Mouse (Mus musculus): ENCODE results near the gene Rfc4.

Gene Rfc4

DNA sequence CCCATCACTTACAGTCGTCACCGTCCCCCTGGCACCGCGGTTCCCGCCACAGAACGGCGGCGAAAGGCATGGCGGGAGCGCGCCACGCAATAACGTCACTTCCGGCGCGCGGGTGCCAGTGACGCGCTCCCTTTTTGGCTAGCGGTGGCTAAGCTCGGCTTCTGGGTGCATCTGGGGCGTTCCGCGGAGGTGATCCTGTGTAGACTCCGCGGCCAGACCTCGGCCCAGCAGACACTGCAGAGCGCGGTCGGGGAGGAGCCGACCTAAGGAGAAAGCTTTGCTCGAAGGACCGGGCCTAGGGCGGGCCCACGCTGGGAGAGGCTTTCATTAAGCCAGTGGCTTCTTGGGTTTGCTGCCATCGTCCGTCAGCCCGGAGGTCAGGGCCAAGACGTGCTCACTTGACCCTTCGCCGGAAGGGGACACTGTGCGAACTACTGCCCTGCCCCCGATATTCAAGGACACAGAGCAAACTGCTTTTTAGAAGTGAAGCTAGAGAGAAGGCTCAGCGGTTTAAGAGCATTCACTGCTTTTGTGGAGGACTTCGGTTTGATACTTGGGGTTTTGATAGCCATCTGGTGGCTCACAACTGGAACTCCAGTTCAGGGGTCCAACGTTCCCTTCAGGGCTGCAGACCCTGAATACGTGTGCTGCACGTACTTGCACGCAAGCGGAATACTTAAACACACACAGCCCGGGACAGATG is at the start of gene Rfc4:
Gene Rfc4 (minus strand): TSS at position 65 of the 703 bp plus-strand sequence.
- peak; percentile 95 for DNase-seq (ENCODE audit: low read depth, low spot score)

DNA sequence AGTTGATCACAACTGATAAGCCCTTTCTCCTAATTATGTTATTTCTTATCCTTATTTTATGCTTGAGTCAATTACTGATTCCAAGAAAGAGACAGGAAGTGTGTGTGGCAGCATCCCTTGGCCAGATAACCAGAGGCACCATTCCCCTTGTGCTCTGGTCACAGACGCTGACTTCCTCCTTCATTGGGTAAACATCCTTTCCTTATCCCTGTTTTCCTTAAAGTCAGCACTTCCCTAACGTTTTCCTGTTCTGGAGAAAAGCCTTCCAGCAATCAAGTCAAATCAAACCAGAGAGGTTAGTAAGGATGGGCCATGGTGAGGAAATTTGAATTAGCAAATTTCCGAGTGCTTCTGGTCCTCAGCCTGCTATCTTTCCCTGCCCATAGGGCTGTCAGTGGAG is 48.4 kb upstream of the Rfc4 start:
- DNase-seq (ENCODE audit: low read depth, low spot score) = no peak

DNA sequence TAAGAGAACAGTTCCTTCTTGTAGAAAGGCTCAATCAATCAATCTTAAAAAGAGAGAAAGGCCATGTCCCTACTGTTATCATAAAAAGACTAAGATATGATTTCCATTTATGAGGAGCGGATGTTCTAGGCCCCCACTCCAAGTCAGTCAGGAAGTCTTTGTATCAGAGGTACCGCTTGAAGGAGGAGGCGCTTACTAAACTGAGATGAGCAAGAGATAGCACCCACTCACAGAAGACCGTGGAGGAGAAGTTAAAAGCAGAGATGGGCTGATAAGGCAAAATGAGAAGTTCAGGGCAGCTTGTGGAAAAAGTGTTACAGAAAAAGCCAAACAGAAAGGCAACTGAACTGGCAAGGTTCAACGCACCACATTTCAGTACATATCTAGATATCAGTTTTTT is 47.3 kb upstream of the Rfc4 start:
- DNase-seq (ENCODE audit: low read depth, low spot score) = no peak

DNA sequence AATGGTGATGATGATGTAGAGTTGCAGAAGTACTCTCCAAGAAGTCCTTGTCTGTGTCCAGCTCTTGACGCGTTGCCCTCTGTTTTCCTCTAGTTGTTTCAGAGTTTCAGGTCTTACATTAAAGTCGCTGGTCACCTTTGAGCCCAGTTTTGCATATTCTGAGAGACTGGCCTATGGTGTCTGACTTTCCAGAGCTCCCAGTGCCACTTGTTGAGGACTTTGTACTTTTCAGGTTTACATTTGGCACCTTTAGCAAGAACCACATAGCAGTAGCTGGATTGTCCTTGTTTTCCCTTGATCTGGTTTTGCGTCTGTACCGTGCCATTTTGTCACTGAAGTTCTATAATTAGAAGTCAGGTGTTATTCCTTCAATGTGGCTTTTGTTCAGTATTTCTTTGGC is 46.4 kb upstream of the Rfc4 start:
- no peak for DNase-seq (ENCODE audit: low read depth, low spot score)

DNA sequence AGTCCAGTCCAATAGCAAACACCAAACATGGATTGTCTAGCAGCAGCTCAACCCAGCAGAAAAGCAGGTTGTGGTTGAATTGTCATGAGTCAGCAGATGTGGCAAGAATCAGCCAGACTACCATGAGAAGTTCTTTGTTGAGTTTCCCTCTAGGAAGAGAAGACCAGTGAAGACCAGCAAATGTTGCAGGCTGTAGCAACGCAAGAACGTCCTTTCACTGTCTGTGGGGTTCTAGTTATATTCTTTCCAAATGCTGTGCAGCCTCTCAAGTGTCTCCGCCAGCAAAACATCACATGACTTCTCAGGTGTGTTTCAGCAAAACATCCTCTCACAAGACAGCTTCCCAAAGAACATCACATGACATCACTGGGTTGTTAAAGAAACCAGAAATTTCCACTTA is 43.3 kb upstream of the Rfc4 start:
- DNase-seq (ENCODE audit: low read depth, low spot score) = no peak

DNA sequence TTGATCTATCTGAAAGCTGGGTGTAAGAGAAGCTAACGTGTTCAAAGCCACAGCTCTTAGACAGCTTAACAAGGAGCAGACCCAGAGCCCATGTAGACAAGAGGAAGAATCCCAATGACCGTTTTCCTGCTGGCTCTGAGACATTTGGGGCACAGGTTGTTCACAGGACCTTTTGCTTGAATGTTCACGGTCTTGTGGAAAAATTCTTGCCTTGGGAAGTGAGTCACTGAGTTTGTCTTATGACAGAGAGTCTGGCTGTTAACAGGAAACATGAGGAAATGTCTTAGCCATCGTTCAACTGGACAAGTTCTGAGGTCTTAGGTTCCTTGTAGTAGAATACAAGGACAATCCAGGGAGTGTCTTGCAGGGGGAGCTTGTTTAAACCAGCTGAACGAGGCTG is 39.5 kb upstream of the Rfc4 start:
- DNase-seq (ENCODE audit: low read depth, low spot score) = no peak

DNA sequence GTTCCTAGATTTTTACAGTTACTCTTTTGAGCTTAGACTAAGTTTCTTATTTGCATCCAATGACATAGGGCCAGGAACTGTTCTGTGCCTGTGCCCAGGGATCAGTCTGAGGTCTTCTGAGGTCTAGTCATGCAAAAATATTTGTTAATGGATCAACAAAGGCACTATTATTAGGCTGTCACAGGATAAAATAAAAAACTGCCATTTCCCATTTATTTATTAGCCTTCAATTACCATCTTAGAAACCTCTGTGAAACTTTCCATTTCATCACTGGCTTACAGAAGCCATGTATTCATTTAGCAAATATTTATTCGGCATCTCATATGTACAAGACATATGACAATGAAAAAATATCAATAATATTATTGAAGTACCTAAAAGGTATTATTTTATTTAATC is 39.1 kb upstream of the Rfc4 start:
- DNase-seq (ENCODE audit: low read depth, low spot score) = no peak

DNA sequence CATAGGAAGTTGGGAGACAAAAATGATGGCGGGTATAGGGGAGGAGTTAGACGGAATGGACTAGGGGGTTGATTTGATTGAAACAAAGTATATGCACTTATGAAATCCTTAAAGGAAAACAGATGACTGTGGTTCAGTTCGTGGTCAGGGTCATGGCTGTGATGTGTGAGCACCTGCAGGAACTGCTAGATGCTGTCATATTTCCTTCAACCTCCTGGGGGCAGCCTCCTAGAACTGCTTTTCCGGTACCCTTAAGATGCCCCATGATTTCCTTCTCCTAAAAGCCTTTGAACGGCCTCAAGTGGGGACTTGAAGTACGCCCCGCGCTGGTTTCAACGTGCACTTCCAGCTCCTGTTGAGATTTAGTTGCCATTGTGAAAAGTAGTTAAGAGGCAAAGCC is 37.9 kb upstream of the Rfc4 start:
- DNase-seq (ENCODE audit: low read depth, low spot score) = no peak

DNA sequence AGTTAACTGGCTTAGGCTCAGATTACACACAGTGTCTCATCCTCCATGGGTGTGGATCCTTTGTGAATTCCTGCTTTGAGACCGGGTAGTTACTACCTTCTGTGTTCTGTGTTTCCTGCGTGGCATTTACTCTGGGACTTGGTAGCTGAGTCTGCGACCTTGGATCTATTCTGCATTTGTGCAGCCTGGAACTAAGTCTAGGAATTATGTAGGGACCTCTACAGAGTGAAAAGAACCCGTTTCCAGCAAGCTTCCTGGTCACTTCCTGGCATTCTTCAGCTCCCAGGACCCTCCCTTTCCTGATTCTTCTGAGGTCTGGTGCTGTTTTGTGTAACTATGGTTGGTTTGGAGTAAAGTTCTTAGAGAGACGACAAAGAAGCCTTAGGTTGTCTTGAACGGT is 36.9 kb upstream of the Rfc4 start:
- no peak for DNase-seq (ENCODE audit: low read depth, low spot score)

DNA sequence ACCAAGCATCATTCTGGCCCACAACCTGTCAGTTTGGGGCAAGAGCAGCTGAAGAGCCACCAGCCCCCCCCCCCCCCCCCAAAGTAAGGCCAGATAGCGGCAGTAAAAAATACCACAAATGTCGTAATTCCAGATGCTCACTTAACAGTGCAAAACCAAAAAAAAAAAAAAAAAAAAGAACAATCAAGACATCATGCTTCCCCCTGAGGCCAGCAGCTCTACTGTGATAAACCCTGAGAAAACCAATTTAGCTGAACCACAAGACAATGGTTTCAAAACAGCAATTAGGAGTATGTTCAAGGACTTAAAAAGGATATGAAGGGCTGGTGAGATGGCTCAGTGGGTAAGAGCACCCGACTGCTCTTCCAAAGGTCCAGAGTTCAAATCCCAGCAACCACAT is 34.6 kb upstream of the Rfc4 start:
- no peak for DNase-seq (ENCODE audit: low read depth, low spot score)

DNA sequence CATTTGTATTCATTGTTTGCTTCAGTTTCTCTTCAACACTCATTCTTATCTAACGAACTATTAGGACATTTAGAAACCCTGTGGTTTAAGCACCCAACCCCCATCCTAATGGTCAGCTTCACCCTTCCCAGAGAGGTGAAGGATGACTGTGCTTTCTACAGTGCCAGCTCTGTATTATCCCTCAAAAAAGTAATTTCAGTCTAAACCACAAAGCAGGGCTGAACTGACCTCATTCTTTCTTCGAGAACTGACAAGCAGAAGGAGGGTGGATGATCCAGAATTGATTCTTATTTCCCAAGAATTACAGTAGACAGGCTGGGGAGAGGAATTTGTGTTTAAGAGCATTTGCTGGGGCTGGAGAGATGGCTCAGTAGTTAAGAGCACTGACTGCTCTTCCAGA is 32.2 kb upstream of the Rfc4 start:
- no peak for DNase-seq (ENCODE audit: low read depth, low spot score)

DNA sequence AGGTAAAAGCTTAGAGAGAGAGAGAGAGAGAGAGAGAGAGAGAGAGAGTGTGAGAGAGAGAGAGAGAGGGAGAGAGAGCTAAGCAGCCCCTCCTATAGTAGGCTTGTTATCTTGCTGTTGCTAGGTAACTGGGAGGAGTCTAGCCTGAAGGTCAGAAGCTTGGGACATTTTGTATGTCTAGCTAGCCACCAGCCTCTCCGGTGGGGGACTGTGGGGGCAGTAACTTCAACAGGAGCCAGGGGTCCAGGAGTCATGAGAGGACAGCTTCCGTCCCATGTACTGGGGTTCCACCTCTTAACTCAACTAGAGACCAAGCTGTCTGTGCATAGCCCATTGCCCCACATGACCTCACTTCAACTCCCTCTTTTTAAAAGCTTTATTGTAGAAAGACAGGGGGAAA is 31.4 kb upstream of the Rfc4 start:
- no peak for DNase-seq (ENCODE audit: low read depth, low spot score)

DNA sequence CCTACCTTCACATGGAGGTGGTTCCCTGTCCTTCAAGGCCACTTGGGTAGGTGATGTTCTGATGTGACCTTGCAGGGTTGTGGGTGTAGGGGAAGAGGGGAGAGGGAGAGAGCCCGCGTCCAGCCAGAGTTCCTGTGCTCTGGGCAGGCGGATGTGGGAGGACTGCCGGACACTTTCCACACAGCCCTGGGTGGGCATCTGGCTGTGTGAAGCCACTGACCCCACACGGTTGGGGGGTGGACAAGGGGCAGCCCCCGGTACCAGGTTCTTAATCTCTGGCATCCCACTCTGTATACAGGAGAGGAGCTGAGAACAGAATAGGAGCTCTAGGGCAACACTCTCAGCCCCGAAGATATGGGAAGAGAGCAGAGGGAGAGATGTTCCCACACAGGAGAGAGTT is 30.8 kb upstream of the Rfc4 start:
- DNase-seq (ENCODE audit: low read depth, low spot score) = no peak

DNA sequence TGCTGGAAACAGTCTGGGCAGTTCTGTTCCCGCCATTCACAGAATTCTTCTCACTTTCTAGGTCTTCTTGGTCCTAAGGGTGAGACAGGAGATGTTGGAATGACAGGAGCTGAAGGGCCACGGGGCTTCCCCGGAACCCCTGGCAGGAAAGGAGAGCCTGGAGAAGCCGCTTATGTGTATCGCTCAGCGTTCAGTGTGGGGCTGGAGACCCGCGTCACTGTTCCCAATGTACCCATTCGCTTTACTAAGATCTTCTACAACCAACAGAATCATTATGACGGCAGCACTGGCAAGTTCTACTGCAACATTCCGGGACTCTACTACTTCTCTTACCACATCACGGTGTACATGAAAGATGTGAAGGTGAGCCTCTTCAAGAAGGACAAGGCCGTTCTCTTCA is 29.5 kb upstream of the Rfc4 start:
- DNase-seq (ENCODE audit: low read depth, low spot score) = no peak

DNA sequence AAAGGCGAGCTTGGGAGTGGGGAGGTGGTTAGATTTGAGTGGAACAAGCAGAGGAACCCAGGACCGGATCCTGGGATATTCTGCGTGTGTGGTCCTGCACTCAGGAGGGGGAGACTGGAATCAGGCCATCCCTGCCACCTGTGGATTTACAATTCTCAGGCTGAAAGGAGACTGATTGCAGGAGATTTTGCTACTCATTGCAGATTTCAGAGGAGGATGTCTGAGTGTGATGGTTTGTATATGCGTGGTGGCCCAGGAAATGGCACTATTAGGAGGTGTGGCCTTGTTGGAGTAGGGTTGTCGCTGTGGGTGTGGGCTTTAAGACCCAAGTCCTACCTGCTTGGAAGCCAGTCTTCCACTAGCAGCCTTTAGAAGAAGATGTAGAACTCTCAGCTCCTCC is 26.7 kb upstream of the Rfc4 start:
- DNase-seq (ENCODE audit: low read depth, low spot score) = no peak

DNA sequence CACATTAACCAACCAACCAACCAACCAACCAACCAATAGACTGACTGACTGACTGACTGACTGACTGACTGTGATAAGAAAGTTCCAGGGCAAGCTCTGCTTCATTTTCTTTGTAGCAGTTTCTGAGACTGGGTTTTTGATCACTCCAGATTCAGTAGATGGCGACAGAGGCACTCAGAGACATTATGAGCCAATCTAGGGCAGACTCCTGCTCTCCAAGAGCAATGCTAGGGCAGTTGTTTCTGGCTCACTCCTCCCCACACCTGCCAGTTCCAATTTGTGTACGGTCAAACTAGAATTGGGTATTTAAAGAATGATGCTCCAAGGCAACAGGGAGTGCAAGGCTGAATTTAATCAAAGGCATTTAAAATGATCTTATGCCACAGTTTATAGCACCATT is 23.9 kb upstream of the Rfc4 start:
- DNase-seq (ENCODE audit: low read depth, low spot score) = peak; percentile 80

DNA sequence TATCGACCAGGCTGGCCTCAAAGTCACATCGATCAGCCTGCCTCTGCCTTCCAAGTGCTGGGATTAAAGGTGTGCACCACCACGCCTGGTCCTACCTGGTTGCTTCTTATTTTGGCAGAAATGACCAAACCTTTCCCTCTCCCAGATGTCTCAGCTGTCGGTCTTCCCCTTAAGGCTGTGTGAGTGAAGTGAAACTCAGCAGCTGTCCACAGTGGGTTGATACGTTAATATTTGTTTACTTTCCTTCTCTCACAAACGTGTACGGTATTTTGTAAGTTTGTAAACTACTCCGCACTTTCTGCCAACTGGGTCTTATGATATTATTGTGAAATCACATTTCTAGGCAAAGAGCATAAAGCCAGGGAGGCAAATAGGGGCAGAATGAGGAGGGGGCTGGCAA is 21.9 kb upstream of the Rfc4 start:
- DNase-seq (ENCODE audit: low read depth, low spot score) = no peak

DNA sequence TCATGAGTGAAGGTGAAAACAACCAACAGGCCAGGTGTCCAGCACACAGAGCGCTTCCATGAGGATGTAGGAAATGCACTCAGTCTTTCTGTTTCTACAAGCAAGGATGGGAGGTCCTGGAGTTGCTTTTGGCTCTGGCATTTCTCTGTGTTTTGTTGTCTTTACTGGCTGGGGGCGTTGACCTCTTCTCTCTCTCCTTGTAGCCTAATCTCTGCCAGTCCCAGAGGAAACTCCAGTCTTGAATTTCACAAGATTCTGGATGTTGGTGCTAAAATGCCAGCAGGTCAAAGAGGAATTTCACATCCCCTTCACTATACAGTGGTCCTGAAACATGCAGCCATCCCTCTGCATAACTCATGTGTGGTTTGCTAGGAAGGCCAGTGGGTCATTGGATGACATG is 21.4 kb upstream of the Rfc4 start:
- no peak for DNase-seq (ENCODE audit: low read depth, low spot score)

DNA sequence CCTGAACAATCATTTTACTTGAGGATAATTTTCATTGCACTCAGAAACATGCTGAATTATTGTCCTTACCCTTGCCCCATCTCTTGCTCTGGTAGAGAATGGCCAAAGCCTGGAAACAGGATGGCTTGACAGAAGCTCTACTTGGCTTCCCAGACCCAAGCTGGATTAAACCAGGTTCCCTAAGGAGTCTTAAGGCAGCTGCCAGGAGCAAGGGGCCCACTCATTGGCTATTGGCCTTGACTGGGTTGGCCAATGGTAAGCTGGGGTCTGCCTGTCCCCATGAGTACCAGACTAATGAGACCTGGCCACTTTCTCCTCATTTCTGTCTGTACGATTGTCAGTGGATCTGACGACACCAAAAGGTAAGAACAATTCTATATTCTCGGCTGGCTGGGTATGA is 18.7 kb upstream of the Rfc4 start, which contains the start of gene Adipoq:
Gene Adipoq (plus strand): TSS at position 257 of the 400 bp plus-strand sequence.
- no peak for DNase-seq (ENCODE audit: low read depth, low spot score)

DNA sequence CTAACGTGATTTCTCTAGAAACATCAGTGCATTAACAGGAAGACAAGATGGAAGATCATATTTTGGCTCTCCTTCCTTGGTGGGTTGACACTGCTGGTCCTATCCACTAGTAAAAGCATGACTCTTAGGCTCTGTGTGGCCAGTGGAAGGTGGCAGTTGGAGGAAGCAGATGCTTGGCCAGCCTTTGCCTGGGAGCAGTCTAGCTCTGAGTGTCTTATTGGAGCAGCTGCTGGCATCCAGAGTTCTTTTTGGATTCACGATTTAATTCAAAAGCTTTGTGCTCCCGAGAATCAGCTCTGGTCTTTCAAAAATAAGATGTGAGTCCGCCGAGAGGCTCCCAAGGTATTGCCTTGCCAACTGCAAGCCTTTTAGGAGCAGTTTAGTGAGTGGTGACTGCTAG is 17.7 kb upstream of the Rfc4 start:
- DNase-seq (ENCODE audit: low read depth, low spot score) = no peak

DNA sequence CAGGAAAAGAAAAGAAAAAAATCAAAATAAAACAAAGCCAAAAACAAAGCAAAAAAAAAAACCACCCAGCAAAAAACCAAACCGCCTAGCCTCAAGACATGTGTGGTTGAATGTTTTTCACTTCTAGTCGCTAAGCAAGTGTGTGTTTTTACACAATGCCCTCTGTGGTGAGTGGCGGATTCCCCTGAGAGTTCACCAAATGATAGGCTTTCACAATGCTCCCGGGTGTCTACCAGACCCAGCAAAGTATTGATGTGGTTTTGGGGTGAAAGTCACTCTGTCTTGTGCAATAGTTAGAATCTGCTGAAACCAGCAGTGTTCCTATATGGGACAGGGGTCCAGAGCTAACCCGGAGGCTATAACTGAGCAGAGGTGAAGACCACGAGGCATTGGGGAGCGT is 16.8 kb upstream of the Rfc4 start:
- no peak for DNase-seq (ENCODE audit: low read depth, low spot score)

DNA sequence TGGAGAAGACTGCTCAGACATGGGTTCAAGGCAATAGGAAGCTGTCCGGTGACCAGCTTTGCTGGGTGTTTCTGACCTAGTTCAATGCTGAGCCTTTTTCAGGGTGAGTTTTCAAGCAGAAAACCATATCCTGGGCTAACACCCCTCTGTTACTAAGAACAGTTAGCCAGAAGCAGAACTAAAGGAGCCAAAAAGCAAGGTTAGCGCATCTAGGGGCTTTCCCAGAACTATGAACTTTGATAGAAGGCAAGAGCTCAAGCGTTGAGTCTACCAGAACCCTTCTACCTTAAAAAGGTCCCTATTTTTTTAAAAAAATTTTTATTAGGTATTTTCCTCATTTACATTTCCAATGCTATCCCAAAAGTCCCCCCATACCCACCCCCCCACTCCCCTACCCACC is 13.4 kb upstream of the Rfc4 start:
- no peak for DNase-seq (ENCODE audit: low read depth, low spot score)

DNA sequence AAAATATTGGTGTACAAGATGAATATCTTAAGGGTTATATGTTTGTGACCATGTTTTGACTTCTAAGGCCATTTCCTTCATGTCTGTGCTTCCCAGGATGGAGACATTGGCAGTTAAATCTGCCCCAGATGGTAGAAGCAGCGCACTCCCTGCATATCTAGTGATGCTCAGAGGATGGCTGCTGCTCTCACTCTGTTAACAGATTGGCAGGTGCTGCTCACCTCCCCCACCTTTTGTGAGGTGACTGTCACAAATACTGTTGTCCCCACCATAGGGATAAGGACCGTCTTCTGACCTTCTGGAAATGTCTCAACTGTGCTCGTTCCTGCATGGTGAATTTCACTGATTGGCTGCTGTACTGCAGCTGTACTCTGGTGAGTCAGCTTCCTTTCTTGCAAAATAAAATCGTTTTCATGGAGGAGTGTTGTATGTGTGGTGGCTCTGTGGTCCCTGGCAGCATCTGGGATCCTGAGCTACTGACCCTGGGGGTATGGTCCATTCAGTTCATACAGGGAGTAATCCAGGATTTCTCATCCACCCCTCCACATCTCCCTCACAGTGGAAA is 9.0 kb upstream of the Rfc4 start:
- peak; percentile 23 for DNase-seq (ENCODE audit: low read depth, low spot score)

Data from brain, adult 2 months (tissue).